Mouse (Mus musculus) urinary bladder, postnatal 4 days (tissue): ENCODE results near the gene Foxn3.

Source experiments
- DNase-seq, 2 experiments: peaks; one replicate each; pipeline ENCODE4 v3.0.0; 2021 to 2022; ENCODE audit warnings: low spot score in 2 of 2

The Foxn3 gene

DNA sequence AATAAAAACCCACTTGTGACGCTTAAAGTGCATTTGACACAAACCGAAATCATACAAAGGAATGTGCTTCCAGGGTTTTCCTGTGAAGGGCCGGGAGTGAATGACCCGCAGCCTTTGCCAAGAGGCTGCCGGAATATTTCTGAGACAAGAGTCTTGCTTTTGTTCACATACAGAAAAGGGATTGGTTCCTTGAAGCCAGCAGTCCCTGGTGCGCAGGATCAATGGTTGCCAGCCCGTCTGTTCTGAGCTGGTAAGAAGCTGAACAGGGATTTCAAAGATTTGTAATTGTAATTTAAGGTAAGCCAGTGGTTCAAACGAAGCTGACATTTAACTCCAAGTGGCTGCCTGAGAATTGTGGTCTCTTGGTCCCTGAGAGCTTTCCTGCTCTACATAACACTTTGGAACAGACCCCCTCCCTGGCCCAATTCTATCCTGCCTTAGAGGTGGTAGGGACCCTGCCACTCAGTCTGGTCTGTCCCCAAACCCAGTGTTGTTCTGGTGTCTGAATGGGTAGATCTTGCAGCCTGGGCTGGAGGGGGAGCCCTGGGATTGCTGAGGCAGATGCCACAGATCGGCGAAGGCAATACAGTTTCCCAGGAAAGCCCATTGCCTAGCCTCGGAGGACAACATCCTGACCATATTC, 388.3 kb downstream of the Foxn3 start:
- DNase-seq = no peak

DNA sequence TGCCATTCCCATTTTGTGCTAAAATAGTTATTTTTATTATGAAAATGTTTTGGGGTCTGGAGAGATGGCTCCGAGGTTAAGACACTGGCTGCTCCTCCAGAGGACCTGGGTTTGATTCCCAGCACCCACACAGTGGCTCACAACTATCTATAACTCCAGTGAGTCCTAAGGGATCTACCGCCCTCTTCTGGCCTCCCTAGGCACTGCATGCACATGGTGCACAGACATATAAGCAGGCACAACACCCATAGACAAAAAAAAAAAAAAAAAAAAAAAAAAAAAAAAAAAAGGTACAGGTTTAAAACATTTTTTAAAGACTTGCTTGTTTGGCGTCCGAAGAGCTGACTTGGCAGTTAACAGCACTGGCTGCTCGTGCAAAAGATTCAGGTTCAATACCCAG, 391.2 kb downstream of the Foxn3 start:
- DNase-seq = no peak

DNA sequence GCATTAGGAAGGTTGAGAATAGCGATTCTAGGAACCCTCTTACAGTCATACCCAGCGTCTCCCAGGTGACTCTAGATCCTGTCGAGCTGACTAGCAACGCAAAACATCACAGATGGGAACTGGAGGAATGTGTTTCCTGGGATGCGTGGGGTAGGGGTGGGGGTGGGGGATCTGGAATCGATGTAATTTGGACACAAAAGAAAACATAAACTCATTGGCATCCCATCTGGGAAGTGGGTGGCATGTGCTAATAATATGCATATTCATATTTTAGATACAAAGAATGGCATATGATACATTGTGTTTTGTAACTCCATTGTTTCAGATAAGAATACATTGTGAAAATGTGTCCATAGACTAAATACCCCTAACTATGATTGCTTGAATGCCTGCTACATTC, 393.5 kb downstream of the Foxn3 start:
- no peak for DNase-seq

GRCm38 (mm10) chr12:99166091-99166490, 397.3 kb downstream of the Foxn3 start:
- DNase-seq = no peak

DNA sequence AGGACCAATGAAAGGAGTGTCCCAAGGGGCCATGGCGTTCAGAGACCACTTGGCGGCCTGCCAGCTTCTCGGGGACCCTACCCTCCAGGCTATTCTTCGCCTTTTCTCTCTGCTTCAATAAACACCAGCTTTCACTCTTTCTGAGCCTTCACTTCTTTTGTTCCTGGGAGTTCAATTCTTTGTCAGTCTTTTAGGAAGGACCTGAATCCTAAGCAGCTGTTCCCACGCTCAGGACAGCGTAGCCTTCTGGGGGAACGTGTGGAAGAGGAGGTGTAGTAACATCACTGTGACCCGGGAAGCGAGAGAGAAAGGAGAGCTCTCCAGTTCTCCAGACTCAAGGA, 400.1 kb downstream of the Foxn3 start:
- DNase-seq = no peak

DNA sequence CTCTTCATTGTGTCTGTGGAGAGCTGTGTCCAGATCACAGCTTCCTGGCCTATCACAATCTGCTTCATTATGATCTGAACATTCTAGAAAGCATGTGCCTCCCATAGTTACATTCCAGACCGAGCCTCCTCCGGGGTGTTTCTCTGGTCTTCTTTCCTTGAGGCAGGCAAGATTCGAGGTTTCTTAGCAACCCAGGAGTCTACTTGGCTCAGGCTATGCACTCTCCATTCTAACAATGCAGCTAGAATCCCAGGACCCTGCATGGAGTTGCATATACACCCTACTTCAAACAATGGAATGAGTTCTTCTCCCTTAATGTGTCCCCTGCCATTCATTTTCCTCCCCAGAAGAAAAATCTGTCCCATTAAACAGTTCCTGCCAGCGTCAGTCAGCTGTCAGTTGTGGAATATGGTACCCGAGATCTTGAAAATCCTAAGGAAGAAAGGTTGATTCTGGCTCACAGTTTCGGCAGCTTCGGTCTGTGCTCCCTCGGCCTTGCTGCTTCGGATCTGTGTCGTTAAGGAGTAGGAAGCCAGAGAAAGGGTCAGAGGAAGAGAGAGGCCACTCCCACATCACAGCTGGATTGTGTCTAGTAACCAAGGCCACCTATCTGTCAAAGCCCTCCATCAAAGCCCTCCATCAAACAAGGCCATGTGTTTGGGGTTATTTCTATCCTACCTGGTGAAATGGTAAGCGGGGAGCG, 400.6 kb downstream of the Foxn3 start:
- DNase-seq = no peak

GRCm38 (mm10) chr12:99162188-99162587, 401.2 kb downstream of the Foxn3 start:
- DNase-seq = no peak

GRCm38 (mm10) chr12:99160061-99160460, 403.3 kb downstream of the Foxn3 start:
- no peak for DNase-seq

DNA sequence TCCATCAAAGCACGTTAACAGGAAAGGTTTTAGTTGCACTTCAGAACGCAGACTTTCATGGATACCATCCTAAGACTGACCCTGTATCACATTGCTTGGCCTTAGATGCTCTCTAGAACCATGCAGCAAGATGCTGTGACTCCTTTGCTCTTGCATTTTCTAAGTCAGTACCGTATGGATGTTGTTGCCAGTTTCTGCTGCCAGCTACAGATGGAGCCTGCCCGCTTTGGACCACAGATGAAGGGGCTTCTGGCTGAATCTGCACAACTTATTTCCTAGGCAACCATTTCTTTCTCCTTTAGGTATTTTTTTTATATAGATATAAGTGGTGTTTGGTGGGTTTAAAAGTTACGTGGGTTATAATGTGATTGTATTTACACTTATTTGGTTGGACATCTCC, 407.5 kb downstream of the Foxn3 start:
- DNase-seq = no peak

GRCm38 (mm10) chr12:99154230-99154629, 409.2 kb downstream of the Foxn3 start:
- DNase-seq = no peak

DNA sequence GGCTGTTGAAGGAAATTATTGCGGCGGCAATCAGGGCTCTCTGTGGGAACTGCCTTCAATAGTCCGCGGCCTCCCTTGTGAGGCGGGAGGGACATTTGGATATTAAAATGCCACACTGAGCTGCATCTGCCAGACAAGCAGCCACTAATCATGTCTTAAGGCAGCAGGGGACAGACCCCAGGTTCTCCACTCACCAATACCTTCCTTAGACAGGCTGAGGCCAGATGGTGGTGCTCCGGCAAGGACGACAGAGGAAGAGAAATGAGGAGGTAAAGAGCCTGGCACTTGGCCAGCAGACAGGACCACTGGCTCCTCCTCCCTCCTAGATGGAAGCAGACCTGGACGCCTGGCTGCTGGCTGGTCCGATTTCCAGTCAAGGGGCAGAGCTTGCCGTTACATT, 409.7 kb downstream of the Foxn3 start:
- DNase-seq = no peak

GRCm38 (mm10) chr12:99150126-99150525, 413.3 kb downstream of the Foxn3 start:
- no peak for DNase-seq

- no peak for DNase-seq
Measured at GRCm38 (mm10) chr12:99149193-99149592, 414.2 kb downstream of the Foxn3 start.
